Mouse (Mus musculus) gastrocnemius, adult 2 months (tissue): ENCODE measurements around the gene Fuk. TPM values are rescaled to one million over a fixed set of nuclear protein-coding genes. Genes with fewer than 3 reads are reported as not detected.
"Not testable (repeated sequence)": the region's sequence is repeated elsewhere in the genome, so short reads cannot be mapped to it uniquely, and the experiment has no call there.

Experiments
- DNase-seq: peaks from one replicate; pipeline ENCODE4 v3.0.0; 2022
- H3K27ac ChIP-seq: fragments of 200-600 bp; 2 replicates; pipeline ENCODE4 v1.8.1; 2022; ENCODE audit warnings: mild to moderate bottlenecking
- H3K4me3 ChIP-seq: fragments of 200-600 bp; 2 replicates; pipeline ENCODE4 v1.8.1; 2022; ENCODE audit warnings: mild to moderate bottlenecking, moderate library complexity
- CTCF ChIP-seq: fragments of 200-600 bp; IDR thresholded peaks from 2 replicates; pipeline ENCODE4 v1.8.1; 2022; ENCODE audit warnings: antibody characterized with exemption, mild to moderate bottlenecking, moderate library complexity
- intact Hi-C: fragments of 180-260 bp; cut with DNase I; formaldehyde crosslinking; loops from one replicate; pipeline ENCODE4 v1.15.1; 2025
- total RNA-seq, 2 experiments: library from RNA; stranded (reverse); gene quantifications; 2 replicates each; pipeline ENCODE4 v1.2.3; 2021

The Fuk gene
- total RNA-seq, 2 experiments from 2014 or later = 4.4 TPM

DNA sequence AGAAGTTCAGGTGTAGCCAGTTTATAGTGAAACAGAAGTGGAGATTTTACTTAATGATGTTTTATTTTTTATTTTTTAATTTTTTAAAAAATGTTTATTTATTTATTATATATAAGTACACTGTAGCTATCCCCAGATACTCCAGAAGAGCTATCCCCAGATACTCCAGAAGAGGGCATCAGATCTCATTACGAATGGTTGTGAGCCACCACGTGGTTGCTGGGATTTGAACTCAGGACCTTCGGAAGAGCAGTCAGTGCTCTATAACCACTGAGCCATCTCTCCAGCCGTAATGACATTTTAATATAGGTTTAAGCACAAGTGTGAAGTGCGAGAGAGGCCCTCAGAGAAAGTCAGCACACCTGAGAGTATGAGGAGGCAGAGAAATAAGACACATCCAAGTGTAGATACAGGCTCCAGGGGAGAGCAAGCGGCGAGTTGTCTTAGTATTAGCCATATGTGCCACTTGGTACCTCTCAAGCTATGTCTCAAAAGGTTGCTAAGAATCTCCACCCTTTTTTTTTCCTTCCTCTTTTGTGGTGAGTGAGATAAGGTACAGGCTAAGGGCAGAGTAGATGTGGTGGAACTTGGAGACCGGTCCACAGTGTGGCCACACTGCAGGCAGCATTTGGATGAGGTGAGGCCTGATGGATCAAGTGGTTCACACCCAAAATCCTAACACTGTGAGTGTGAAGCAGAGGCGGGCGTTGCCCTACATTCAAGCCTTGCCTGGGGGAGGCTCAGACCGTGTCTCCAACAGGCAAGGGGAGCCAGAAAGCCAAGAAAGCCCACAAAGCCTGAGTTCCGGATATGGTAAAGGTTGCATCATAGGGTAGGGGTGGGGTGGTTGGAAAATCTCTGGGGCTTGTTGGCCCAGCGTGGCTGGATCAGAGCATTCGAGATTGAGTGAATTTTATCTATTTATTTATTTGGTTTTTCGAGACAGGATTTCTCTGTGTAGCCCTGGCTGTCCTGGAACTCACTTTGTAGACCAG is 9.6 kb upstream of the Fuk start:
- peak; percentile 39; the same call in 1 of the 2 replicates for TF ChIP-seq CTCF
- DNase-seq = no peak
- Histone ChIP-seq H3K4me3 (no peak overlapping the region), H3K27ac (no peak overlapping the region)
- intact Hi-C loops = no loop called here

DNA sequence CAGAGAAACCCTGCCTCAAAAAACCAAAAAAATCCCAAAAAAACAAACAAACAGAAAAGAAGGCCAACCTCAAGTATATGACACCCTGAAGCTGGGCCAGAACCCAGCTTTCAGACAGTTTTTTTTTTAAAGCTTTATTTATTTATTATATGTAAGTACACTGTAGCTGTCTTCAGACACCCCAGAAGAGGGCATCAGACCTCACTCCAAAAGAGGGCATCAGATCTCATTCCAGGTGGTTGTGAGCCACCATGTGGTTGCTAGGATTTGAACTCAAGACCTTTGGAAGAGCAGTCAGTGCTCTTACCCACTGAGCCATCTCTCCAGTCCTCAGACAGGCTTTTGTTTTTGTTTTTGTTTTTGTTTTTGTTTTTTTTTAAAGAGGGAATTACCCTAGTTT is 7.6 kb upstream of the Fuk start:
- intact Hi-C loops, H3K4me3 ChIP-seq, H3K27ac ChIP-seq, DNase-seq: not testable (repeated sequence)
- peak; percentile 48 for TF ChIP-seq CTCF

DNA sequence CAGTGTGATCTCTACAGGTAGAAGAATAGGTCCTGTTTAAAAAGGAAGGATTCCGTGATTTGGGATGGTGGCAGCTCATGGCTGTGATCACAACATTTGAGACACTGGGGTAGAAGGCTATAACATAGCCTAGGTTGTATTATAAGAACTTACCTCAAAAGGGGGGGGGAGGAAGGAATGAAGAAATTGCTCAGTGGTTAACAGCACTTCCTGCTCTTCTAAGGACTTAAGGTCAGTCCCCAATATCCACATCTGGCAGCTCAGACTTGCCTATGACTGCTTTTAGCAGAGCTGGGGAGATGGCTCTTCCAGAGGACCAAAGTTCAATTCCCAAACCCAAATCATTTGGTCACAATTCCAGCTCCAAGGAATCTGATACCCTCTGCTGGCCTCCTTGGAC is 4.4 kb upstream of the Fuk start:
- intact Hi-C loops = no loop called here
- Histone ChIP-seq H3K27ac (no peak overlapping the region), H3K4me3 (no peak overlapping the region)
- TF ChIP-seq CTCF = no peak
- no peak for DNase-seq

DNA sequence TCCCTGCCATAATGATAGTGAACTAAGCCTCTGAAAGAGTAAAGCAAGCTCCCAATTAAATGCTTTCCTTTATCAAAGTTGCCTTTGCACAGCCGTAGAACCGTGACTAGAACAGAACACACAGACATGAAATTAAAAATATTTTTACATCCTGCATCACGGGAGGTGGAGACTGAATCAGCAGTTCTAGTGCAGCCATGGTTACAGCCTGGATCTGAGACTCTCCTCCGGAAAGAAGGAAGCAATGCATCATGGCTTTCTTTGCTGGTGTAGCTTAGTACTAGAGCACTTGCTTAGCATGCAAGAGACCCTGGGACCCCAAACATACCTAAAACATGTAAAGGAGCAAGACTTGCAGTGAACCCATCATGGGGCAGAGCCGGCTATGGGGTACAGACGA is 3.1 kb upstream of the Fuk start:
- intact Hi-C loops = no loop called here
- Histone ChIP-seq H3K27ac (no peak overlapping the region), H3K4me3 (no peak overlapping the region)
- no peak for TF ChIP-seq CTCF
- DNase-seq = no peak

DNA sequence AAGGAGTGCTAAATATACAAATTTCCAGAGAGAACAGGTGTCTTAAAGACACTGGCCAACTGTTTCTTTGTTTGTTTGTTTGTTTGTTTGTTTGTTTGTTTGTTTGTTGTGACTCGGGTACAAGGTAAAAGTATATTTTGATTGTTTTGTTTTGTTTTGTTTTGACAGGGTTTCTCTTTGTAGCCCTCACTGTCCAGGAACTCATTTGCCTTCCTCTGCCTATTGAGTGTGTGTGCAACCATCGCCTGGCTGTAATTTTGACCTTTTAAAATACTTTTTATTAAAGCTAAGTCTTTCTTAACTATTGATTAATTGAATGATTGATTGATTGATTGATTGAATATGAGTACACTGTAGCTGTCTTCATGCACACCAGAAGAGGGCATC is 284 bp upstream of the Fuk start:
- H3K4me3 ChIP-seq = peak overlapping the region; percentile 79
- intact Hi-C loops = no loop called here
- no peak for DNase-seq
- H3K27ac ChIP-seq = peak overlapping the region; percentile 89
- TF ChIP-seq CTCF = no peak

DNA sequence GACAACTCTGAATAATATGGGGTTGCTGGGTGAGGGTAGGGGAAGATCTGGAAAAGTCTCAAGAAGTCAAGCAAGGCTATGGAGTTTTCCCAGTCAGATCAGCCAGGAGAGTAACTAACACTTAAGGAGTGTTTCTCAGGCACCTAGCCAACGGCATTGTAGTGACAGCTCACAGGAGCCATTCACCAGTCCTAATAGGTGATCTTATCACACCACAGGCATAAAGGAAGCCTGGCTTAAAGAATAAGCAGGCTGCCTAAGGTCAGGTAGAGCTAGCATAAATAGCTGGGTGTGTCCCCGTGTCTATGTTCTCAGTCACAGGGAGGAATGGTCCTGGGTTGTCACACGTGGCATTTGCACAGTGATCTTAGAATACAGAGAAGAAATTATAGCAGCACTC is 1.2 kb downstream of the Fuk start:
- H3K4me3 ChIP-seq = no peak overlapping the region
- no peak overlapping the region for H3K27ac ChIP-seq
- no peak for TF ChIP-seq CTCF
- DNase-seq = no peak
- intact Hi-C loops = no loop called here

DNA sequence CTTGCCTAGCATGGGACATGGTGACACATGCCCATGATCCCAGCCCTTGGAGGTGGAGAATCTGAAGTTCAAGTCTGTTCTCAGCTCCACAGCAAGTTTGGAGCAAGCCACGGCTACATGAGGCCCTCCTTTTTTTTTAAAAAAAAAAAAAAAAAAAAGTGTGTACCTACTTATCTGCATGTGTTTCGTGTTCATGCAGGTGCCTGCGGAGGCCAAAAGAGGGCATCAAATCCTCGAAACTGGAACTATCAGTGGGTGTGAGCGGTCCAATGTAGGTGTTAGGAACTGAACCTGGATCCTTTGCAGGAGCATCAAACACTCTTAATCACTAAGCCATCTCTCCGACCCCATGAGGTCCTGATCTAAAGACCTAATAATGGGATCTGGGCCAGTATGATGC is 4.8 kb downstream of the Fuk start:
- Histone ChIP-seq H3K27ac (no peak overlapping the region), H3K4me3 (no peak overlapping the region)
- TF ChIP-seq CTCF = no peak
- intact Hi-C loops = loop anchor here (10.0 kb wide), 1 partner anchor 177 kb away; no protein-coding TSS in a partner anchor
- DNase-seq = no peak

DNA sequence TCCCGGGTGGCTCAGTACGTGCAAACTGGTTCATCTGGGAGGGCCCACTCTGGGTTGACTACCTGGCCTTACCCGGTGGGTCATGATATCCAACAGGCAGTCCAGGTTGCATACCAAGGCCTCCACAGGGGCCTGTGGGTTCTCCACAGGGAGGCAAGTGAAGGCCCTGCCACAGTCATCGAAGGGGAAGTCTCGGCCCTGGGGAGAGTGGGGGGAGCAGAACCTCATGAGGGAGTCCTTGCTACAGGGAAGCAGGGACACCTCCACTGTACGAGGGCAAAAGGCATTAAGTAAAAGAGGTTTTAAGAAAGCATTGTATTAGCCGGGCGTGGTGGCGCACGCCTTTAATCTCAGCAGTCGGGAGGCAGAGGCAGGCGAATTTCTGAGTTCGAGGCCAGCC is 6.5 kb downstream of the Fuk start:
- intact Hi-C loops = loop anchor here (10.0 kb wide), 1 partner anchor 179 kb away; no protein-coding TSS in a partner anchor
- no peak for DNase-seq
- no peak overlapping the region for H3K27ac ChIP-seq

DNA sequence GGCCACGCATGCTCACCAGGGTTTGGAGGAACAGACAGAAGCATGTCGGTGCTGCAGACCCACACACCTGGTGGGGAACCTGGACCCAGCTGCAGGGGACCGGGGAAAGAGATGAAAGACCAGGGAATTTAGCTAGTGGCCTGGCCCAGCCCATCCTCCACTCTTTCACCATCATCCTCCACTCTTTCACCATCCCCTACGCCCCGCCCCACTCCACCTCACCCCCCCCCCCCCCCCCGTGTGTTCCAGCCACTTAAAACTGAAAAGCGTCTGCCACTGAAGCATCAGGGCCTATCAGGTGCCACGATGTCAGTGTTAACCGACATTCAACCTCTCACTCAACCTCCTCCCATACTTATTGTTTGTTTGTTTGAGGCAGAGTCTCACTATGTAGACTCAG is 7.0 kb downstream of the Fuk start:
- Histone ChIP-seq H3K27ac (no peak overlapping the region), H3K4me3 (no peak overlapping the region)
- no peak for TF ChIP-seq CTCF
- intact Hi-C loops = loop anchor here (10.0 kb wide), 1 partner anchor 180 kb away; no protein-coding TSS in a partner anchor
- no peak for DNase-seq

More for the DNA sequence above, 6.5 kb downstream of the Fuk start:
- TF ChIP-seq CTCF = no peak
- H3K4me3 ChIP-seq = no peak overlapping the region

DNA sequence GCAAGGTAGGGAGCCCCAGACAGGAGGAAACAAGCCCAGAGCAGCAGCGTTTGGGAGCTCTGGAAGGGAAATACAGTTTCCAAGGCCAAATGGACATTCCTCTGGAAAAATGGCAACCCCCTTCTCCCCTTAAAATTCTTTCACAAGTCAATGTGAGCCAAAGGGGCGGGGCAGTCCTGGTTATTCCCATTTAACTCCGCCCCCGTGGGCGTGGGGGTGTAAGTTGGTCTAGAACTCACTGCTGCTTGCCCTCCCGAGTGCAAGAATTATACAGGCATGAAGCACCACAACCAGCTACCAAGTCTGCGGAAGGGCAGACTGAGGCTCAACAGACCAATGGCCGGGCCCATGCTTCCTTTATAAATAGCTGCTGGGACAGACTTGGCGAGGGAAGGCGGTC is 7.4 kb downstream of the Fuk start:
- intact Hi-C loops = loop anchor here (10.0 kb wide), 1 partner anchor 180 kb away; no protein-coding TSS in a partner anchor

DNA sequence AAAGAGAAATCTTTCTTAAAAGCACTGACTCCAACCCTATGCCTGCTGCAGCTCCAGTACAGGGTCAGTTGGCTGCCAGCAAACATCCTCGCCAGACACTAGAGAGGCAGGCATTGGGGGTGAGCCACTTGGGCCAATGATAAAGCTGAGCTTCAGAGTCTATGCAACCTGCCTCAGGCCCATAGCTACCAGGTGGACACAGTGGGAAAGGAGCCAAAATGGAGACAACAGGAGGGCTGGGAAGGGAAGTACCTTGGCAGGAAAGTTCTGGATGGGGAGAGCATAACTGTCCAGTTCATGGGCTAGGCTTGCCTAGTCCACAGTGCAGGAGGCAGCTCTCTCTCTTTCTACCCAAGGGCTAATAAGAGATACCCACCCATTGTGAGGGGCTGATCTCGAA is 9.4 kb downstream of the Fuk start:
- H3K4me3 ChIP-seq = no peak overlapping the region
- intact Hi-C loops = loop anchor here (10.0 kb wide), 1 partner anchor 182 kb away; no protein-coding TSS in a partner anchor
- TF ChIP-seq CTCF = no peak

More for the DNA sequence above, 7.4 kb downstream of the Fuk start:
- no peak overlapping the region for H3K27ac ChIP-seq
- no peak for TF ChIP-seq CTCF
- no peak overlapping the region for H3K4me3 ChIP-seq
- no peak for DNase-seq

DNA sequence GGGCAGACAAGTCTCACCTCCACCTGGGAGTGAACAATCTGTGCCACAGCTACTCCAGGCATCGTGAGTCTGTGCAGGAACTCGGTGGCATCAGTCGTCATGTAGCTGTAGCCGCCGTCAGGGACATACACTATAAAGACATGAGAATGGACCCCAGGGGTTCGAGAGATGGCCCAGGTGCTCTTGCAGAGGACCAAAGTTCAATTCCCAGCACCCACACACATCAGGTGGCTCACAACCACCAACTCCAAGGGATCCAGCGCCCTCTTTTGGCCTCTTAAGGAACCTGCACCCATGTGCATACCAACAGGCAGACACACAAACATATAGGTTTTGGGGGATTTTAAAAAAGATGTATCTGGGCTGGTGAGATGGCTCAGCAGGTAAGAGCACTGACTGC is 10.2 kb downstream of the Fuk start:
- TF ChIP-seq CTCF = no peak
- H3K4me3 ChIP-seq = no peak overlapping the region
- no peak for DNase-seq
- intact Hi-C loops = loop anchor here (10.0 kb wide), 1 partner anchor 183 kb away; no protein-coding TSS in a partner anchor
- H3K27ac ChIP-seq = no peak overlapping the region

More for the DNA sequence above, 9.4 kb downstream of the Fuk start:
- H3K27ac ChIP-seq = no peak overlapping the region
- no peak for DNase-seq

DNA sequence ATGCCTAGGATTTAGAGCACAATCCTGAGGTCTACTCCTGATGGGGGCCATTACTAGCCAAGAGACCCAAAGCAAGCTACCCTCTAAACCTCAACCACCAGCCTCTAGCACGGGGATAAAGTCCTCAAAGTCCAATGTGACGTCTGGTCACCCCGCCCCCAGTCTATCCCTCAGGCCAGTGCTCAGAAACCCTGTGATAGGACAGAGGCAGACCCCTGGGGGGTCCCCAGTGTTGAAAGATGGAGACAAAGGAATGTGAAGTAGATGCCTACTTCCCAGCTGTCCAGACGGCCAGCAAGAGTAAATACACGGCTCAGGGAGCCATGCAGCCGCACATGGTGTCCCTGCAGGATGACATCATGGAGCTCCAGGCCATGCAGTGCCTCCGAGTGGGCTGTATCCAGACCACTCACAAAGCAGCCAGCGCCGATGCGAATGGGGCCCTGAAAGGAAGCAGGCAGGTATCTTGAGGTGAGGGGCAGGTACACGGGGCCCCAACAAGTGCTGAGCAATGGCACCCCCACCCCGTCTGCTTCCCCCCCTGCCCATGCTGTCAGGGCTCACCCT is 12.3 kb downstream of the Fuk start:
- Histone ChIP-seq H3K4me3 (no peak overlapping the region), H3K27ac (no peak overlapping the region)
- no peak for DNase-seq
- no peak for TF ChIP-seq CTCF
- intact Hi-C loops = loop anchor here (10.0 kb wide), 1 partner anchor 185 kb away; no protein-coding TSS in a partner anchor
